Mouse (Mus musculus) layer of hippocampus, adult 8-10 months (tissue): ENCODE measurements around the gene L3hypdh. TPM values are rescaled to one million over a fixed set of nuclear protein-coding genes. Genes with fewer than 3 reads are reported as not detected.

Source experiments
- DNase-seq, 2 experiments: peaks; one replicate each; pipeline ENCODE4 v3.0.0; 2022; ENCODE audit warnings: low spot score in 2 of 2
- total RNA-seq, 4 experiments: library from RNA; stranded (reverse); gene quantifications; 2 replicates each; pipeline ENCODE4 v1.2.4; 2022

L3hypdh gene
- 1 to 10 TPM; 1.6 to 3.7 (median 2.9) TPM for total RNA-seq

DNA sequence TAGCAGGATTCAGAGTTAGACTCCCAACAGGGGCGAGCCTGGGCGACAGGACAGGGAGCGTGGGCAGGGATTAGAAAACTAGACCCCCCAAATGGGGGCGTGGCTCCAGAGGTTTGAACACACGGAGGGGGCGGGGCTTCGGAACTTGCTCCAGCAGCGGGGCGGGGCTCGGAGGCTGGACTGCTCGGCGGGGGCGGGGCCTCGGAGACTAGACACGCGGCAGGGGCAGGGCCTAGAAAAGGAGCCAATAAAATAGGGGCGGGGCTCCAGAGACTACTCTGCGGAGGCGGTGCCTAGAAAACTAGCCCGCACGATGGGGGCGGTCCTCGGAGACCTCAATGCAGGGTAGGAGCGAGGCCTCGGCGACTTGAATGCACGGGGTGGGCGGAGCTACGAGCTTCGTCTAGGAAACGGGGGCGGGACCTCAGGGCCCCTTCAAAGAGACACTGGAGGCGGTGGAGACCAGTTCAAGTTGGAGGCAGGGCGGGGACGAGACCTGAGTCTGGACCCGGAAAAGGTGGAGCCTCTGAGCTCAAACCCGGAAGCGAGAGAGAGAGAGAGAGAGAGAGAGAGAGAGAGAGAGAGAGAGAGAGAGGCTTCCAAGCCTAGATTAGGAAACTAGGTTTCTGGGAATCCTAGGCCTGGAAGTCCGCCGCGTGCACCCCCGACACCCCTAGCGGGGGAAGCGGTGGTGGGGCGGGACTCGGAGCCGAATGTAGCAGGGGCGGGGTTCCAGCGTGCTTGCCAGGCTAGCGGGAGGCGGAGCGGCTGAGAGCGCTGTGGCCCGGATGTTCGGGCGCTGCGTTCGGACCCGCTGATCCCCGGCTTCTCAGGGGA lies at the start of gene L3hypdh, which contains the start of gene Jkamp:
Gene L3hypdh, minus strand, starts transcription at position 111 of the 837 bp plus-strand sequence.
Gene Jkamp, plus strand, starts transcription at position 261 of the 837 bp plus-strand sequence.
- peak; percentile 98 to 99 for DNase-seq

DNA sequence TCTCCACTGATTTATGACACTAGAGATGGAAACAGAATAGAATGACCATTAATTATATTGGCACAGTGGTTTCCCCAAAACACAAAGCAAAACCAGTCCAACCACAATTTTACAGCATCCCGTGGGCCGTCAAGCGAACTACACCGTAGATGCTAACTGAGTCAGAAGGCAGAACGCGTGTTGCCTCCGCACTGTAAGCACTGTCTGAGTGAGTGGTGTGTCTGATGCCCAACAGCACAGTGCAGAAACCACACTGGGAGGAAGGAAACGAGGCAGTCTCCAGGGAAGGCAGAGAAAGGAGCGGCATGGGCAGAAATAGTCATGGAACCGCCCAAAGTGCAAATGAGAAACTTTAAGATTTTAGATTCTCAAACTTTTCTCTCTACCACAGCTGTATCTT lies 44.0 kb upstream of the L3hypdh start:
- DNase-seq, result no peak

DNA sequence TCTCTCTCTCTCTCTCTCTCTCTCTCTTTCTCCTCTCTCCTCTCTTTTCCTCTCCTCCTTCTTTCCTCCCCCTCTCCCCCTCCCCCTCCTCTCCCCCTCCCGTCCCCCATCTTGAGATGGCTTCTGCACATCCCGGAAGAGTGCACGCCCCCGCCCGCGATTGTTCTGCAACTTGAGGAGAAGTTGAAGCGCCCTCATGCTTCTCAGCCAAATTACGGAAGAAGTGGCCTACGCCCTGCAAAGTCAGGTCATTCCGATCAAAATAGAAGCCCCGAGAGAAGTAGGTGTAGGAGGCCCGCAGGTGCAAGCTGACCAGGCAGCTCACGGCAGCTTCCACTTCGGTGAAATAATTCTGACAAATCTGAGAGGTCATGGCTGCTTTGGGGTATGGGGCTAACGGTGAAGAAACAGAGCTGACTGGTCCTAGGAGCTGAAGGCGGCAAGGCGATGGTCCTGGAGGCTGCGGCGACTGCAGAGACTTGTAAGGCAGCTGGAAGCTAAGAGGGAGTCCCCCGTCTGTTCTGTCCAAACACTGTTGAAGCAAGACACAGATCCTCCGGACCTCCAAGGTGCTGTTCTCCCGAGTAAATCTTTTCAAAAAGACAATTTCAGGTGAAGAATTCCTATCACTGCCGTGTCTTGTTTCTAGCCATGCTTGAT lies 30.6 kb upstream of the L3hypdh start:
- DNase-seq, result no peak

DNA sequence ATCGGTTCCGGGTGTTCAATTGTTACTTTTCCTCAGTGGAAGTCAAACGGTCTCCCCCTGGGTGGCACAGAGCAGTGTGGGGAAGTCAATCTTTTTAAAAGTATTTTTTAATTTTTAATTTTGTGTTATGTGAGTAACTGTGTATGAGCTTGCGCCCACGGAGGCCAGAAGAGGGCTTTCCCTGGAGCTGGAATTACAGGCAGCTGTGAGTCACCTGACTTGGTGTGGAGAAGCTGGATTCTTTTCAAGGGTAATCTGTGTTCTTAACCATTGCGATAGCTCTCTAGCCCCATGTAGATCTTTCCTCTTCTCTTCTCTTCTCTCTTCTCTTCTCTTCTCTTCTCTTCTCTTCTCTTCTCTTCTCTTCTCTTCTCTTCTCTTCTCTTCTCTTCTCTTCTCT lies 29.9 kb upstream of the L3hypdh start:
- DNase-seq, result no peak

DNA sequence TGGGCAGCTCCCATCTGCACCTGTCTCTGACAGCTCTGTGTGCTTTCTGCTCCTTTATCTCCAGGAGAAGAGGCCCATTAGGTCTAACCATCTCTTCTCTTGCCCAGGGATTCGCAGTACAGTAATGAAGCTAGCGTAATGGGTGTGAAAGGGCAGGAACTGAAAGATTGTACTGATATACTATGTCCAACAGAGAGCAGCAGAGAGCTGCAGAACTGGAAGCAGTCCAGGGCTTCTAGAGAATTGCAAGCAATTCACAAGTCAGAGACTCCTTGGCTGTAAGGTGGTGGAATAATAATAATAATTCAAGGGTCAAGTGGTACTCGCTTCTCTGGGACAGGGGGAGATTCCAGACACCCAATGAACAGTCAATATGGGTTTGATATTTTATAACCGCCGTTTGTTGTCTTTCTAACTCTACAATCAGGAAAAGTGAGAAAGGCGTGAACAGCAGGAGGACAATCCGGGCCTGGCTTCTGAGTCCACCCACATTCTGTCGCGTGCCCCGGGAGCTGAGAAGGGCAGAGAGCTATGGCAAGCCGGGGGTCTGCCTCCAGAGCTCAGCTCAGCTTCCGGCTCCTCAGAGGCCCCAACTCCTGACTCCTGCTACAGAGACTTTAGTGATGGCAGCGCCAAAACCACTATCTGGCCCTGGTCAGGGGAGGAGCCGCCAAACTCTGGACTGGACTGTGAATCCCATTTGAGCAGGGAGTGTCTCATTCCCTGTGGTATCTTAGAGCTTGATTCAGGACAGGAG lies 19.5 kb upstream of the L3hypdh start:
- peak; percentile 57 to 76 for DNase-seq

DNA sequence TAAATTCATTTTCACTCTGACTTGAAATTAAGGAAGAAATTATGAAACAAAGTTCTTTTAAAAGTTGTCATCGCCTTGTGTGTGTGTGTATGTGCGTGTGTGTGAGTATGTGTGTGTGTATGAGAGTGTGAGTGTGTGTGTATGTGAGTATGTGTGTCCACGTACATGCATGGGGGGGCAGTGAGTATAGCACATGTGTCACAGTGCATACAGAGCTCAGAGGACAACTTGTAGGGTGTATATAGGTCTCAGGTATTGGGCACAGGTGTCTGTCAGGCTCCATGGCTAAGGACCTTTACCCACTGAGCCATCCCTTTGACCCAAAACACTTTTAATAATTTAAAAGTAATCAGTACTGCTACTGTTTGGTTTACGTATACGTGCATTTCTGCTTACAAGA lies 18.8 kb upstream of the L3hypdh start:
- DNase-seq, result no peak

DNA sequence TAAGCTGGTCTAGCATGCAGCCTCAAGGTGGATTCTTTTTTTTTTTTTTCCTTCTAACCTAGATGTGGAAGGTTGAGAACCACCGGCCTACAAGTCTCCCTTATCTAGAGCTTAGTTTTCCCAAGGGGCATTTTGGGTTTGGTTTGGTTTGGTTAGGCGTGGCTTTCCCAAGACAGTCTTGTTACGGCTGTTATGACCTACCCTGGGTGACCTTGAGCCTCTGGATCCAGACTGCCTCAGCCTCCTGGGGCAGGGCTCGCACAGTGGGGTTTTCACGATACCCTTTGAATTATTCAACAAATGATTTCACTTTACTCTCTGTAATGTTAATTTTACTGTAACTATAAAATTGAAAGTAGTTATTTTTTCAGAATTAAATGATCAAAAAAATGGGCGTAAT lies 17.5 kb upstream of the L3hypdh start:
- no peak for DNase-seq

DNA sequence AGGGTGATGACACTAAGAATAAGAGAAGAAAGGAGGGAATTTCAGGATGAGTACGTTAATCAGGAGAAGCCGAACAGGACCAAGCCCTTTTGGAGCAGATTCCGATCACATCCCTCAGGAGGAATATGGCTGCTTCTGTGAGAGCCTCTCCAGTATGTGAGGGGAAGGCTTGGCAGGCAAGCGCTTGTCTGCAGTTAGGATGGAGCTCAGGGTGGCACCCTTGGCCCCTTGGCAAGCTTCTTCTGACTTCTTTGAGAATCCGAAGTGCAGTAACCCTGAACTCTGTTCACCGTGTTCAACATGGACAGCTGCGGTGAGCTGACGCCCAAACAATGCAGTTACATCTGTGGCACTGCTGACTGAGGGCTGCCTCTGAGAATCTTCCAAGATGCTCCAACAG lies 11.7 kb upstream of the L3hypdh start:
- DNase-seq, result no peak

DNA sequence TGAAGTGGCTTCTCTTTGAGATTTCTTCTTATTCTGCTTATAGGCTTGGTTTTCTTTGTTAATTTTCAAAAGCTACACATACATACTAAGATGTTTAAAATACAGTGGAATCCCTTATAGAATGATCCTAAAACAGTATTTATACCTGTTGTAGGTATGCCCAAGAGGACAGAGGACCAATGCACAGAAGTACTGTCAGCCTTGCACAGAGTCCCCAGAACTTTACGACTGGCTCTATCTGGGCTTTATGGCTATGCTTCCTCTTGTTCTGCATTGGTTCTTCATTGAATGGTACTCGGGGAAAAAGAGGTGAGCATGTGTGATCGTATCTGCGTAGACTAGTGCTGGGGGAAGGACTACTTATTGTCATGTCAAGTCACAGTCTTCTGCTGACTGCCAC lies 4.6 kb upstream of the L3hypdh start:
- DNase-seq, result no peak

DNA sequence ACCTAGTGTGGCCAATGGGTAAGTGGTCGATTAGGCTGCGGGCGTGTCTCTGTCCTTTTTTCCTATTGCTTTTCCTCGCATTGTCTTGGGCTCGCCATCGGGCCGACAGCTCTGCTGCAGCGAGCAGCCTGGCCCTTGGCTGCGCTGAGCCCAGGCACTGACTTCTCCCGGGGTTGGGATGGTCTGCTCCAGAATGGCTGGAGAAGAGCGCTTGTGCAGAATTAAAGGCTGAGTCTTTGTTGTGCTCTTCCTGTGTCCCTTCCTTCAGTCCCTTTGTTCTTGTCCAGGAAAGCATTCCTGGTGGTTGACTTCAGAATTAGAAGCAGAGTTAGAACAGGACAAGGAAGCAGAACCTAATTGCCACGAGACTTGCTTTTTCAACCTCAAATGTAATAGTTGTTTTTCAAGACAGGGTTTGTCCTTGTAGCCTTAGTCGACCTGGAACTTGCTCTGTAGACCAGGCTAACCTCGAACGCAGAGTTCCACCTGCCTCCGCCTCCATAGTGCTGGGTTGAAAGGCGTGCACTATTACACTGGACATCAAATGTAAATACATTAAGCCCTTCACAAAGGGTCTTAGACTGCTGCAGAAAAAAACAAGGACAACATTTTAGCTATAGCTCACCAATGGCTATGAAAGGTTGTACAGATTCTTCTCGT lies 1.1 kb upstream of the L3hypdh start:
- no peak for DNase-seq

DNA sequence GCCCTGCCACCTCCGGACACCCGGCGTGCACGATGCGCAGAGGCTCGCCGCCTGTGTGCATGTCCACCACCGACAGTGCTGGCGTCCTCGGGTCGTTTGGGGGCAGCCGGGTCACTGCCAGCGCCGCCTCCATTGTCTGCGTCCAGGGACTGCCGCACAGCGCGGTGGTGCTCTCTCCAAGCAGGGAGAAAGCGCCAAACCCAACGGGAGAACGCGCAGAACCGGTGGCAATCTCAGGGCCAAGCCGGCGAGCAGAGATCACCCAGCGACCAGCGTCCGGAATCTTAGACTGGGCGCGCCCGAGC lies 263 bp downstream of the L3hypdh start:
- no peak for DNase-seq

DNA sequence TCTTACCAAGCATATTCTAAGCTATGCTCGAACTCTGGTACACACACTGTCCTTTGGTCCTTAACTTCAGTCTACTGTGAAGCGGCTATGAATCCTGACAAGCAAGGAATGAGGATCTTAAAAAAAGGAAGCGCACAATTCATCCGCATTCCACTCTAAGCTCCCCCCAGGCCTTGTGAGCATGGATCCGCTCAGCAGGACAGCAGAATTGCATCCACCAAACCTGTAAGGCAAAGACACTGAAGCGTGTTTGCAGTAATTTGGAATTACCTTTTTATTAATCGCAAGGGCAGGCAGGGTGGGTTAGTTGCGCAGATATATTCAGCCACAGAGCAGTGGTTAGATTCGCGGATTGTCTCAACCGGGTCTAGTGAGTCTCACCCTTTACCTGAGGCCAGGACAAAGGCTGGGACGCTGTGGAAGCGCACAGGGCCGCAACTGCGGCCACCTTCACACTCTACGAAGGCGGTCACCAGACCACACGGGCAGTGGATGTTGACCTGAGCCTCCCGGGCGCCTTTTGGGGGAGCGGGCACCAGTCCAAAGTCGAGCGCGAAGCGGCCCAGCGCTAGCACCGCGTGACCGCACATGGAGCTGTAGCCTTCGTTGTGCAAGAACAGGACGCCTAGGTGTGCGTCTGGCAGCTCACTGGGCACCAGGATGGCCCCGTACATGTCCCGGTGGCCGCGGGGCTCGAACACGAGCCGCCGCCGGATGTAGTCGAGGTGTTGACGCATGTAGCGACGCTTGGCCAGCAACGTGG lies 797 bp downstream of the L3hypdh start:
- DNase-seq, result no peak

DNA sequence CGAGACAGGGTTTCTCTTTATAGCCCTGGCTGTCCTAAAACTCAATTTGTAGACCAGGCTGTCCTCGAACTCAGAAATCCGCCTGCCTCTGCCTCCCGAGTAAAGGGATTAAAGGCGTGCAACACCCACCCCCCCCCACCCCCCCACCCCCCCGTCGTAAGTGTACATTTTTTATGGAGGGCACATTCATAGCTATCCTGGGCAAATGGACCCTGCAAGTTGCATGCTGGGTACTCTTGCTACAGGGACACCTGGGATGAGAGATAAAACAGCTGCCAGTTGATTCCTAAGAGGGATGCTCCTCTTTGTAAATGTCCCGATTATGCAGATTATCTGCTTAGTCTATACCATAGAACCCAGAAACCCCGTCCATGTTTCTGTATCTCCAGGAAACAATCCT lies 2.0 kb downstream of the L3hypdh start:
- no peak for DNase-seq

DNA sequence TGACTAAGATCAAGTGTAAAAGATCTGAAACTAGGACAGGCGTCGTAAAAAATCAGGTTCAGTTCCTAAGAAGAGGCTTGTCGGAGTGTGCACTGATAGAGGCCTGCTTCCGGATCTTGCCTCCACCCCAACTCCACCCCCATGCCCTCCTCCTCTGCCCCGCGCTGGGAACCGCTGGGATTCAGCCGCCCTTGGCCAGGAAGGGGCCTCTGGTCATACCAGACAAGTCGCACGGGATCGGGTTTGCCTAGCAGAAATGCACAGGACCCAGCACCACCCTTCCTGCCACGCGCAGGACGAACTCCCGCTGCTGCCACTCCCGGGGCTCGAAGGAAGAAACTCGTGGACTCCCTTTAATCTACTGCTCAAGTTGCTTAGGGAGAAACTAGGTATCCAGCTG lies 2.9 kb downstream of the L3hypdh start:
- no peak for DNase-seq

DNA sequence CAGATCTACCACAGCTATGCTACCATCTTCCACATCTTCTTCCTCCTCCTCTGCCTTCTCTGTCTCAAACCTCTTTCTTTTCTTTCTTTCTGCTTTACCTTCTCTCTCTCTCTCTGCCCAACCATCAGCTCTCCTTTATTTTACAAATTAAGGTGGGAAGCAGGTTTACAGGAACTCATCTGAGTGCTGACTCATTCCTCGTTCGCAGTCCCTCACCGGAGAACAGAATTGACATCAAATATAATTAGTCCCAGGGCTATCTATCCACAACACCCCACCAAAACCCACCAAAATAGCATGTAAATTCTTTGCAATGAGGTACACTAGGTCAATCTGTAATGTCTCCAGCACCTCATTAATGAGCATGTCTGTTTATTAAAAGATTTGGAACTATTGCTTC lies 3.3 kb downstream of the L3hypdh start:
- DNase-seq, result no peak

DNA sequence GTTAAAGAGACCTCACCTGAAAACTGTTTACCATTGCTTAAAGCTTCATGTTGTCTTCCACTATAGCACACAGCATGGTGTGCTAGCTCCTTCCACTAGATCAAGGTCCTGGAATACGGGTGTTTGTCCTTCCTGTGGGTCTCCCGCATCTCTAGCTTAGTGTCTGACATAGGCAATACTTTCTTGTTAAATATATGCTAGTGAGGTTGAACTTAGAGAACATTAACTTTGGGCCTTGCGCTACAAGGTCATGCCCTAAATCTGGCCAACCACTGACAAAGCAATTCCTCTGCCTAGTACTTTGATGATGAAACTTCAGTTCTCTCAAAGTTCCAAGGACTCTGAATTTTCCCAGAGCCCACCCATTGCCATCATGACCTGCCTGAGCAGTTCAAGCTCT lies 7.0 kb downstream of the L3hypdh start:
- DNase-seq, result no peak

DNA sequence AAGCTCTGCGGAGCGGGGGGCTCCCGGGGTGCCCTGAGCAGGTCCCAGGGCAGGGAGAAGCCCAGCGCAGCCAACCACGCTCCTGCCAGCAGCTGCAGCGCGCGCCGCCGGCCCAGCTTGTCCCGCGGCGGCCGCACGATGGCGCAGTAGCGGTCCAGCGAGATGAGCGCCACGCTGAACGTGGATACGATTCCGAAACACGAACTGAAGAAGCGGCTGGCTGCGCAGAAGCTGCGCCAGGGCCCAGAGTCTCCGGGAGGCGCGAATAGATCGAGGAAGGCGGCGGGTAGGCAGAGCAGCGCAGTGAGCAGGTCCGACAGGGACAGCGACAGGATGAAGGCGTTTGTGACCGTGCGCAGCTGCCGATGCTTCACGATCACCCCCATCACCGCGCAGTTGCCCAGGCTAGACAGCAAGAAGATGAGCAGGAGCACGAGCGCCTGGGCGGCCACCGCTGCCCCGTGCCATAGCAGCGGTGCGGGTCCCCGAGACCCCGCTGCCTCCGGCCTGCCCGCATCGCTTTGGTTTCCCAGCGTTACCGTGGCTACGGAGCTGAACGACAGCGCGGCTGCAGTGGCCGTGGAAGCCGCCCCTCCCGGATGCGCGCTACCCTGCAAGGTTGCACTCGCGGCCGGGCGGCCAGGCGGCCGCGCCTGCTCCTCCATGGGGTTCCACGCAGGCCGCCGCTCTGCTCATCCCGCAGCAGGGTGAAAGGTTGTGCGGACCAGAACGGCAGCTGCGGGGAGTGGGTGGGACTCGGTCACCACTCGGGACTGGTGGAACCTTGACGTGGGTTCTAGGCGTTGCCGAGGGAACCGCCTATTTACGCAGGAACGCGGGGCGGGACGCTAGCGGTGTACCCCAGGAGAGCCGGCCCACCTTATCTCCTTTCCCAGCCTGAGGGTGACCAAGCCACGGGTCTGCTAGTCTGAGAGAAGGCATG lies 14.6 kb downstream of the L3hypdh start, which contains the start of gene Gpr135:
Gene Gpr135, minus strand, starts transcription at position 799 of the 943 bp plus-strand sequence.
- DNase-seq, result peak; percentile 77 to 86

DNA sequence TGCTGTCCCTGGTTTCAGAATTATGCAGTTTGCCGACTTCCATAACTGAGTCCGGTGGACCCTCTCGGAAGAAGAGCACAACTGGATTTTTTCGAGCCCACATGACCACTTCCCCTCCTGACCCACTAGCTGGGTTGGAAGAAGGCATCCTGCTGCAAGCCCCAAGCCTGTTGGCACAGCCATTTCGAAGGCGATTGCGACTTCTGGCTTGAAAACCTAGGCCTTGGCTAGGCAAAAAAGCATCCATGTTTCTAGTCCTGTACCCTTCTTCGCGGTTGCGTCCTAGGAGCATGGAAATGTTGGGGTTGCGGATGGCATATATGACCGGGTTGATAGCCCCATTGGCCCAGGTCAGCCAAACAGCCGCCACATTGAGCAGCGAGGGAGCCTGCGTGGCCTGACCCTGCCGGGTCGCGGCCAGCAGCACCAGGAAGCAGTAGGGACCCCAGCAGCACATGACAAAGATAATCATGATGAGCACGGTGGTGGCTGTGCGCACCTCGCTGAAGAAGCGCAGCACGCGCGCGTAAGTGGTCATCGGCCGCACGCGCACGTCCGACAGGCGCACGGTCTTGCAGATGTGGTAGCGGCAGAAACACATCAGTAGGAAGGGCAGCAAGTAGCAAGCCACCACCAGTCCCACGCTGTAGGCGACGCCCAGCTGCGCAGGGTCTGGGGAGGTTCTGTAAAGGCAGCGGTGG lies 15.5 kb downstream of the L3hypdh start:
- DNase-seq, result peak in 1 of 2 experiments; percentile 23

DNA sequence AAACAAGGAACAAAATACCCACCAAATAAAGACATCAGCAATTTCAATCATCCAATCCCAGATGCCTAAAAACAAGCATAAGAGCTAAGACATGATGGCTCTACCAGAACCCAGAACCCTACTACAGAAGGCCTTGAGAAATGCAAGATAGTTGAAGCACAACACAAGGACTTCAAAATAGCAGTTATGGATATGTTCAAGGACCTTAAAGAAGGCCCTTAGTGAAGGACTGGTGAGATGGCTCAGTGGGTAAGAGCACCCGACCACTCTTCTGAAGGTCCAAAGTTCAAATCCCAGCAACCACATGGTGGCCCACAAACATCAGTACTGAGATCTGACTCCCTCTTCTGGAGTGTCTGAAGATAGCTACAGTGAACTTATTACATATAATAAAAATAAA lies 27.5 kb downstream of the L3hypdh start:
- no peak for DNase-seq
